Mouse (Mus musculus) liver, adult (tissue): ENCODE measurements around the gene Rspo4.

ENCODE experiments used
- GATA4 ChIP-seq: IDR thresholded peaks from 2 replicates; pipeline ENCODE4 v1.6.1; 2014; ENCODE audit warnings: mild to moderate bottlenecking, low read length; ENCODE audit not compliant: insufficient replicate concordance

Gene Rspo4

DNA sequence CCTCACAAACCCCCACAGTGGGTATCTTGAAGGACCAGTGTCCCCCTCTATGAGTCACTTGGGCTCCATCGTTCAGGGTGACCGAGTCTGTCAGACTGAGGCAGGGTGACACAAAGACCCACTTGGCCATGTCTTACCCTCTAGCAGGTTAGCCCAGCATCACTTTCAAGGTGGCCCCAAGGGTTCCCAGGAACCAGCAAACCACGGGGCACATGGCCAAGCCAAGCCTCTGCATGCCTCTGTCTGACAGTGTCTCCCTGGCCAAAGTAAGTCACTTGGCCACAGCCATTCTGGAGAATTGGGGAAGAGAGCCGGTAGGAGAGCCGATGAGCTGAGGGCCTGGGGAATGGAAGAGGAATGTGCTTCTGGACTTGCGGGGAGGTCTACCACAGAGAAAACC is 60.5 kb downstream of the Rspo4 start:
- TF ChIP-seq GATA4 = no peak

DNA sequence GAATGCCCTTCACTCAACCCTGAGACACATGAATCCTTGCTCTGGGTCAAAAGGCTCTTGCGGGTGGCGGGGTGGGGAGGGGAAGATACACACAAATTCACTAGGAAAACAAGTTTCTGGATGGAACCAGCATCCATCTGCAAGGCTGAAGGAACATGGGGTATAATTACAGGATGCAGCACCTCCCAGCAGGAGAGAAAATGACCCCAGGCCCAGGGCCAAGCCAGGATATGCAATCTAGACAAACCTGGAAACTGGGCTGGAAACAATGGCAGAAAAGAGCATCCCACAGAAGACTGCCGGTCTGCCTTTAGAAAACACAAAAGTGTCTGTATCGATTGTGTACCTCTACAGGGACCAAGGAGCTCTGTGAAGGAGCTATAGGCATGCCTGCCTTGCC is 61.2 kb downstream of the Rspo4 start:
- TF ChIP-seq GATA4 = no peak

DNA sequence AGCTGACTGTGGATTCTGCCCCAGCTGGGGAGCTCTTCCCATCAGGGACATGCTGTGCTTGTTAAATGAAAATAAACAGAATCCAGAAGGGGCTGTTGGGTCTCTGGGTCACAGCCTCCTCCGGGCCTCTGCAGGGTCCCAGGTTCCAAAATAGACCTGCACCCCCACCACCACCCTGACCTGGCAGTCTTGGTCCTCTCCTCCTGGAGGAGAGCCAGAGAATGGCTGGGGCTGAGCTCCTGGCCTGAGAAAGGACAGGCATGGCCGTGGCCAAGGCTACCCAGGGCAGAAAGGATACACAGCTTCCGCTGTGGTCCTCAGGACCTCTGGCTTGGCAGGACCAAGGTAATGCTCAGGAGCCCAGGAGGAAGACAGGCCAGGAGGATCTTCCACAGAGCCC is 61.9 kb downstream of the Rspo4 start:
- TF ChIP-seq GATA4 = no peak

DNA sequence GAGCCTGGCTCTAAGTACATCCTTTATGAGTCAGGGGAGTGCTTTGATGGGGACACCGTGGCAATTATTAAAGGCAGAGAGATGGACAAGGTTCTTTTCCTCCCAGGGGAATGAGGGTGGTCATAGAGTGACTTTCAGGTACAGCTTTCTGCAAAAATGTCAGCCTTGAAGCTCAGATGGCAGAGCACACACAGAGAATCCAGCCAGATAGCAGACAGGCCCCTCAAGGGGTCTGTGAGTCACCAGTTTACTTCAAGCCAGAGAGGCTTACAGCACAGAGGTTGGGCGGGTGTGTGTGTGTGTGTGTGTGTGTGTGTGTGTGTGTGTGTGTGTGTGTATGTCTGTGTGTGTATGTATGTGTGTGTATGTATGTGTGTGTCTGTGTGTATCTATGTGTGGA is 64.3 kb downstream of the Rspo4 start:
- no peak for TF ChIP-seq GATA4

DNA sequence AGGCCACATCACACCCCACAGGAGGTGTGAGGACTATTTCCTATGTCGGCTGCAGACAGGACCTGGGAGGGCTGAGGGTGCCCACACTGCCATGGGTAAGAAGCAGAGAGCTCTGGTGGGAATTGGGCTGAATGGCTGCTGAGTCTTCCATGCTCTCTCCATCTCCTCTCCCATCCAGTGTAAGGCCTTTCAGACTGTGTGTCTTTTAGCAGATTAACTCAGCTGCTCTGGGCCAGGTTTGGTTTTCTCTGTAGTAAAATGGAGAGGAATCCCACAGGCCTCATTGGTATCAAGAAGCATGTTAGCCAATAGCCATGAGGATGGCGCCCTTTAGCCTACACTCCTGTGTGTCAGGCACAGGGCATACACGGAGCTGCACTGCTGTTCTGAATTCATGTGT is 66.7 kb downstream of the Rspo4 start:
- no peak for TF ChIP-seq GATA4

DNA sequence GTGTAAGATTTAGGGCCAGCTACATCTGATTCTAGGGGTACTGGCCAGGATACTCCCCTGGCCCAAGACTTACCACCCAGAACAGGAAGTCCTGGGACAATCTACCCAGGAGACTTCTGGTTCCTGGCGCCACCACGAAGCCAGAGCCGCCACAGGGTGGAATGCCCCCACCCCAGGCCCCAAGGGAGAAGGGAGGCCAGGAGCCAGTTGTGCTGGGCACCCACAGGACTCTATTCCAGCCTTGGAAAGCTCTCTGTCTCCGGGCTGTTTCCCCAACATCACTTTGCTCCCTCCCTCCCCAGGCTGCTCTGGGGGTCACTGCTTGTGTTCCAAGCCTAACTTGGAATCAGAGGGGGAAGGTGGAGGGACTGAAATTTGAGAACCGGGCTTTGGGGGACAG is 67.8 kb downstream of the Rspo4 start:
- no peak for TF ChIP-seq GATA4

DNA sequence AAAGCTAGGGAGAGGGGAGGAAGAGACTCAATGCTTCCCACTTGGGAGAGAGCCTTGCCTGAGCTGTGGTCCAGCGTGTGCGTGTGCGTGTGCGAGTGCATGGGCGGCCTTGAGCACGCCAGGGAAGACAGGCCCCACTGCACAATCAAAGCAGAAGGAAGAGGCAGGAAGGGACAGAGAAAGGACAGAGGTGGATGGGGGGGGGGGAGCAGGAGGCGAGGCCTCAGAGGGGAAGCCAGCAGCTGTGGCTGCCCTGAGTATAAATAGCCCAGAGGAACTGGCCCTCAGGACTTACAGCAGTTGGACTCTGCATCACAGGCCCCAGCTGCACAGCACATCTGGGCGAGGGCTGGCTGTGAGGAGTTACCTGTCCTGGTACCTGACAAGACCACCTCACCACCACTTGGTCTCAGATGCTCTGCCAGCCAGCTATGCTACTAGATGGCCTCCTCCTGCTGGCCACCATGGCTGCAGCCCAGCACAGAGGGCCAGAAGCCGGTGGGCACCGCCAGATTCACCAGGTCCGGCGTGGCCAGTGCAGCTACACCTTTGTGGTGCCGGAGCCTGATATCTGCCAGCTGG is 68.3 kb downstream of the Rspo4 start, which contains the start of gene Angpt4:
Gene Angpt4 (plus strand): TSS at position 292 of the 582 bp plus-strand sequence.
- no peak for TF ChIP-seq GATA4

DNA sequence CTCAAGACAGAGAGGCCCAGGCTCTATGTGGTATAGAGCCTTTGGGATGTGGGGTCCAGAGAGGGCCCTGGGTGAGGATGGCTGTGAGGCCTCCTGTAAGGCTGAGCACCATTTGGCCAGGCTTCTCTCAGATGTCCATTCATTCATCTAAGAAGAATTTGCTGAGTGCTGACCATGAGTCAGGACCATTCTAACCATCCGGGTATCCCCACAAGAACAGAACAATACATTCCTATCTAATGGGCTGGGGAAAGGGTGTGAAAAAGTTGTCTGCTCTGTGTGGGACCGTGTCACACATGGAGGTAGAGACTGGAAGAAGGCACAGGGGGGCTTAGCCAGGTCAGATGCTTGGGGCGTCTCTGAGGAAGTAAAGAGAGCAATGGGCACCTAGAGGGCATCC is 69.0 kb downstream of the Rspo4 start:
- TF ChIP-seq GATA4 = no peak

DNA sequence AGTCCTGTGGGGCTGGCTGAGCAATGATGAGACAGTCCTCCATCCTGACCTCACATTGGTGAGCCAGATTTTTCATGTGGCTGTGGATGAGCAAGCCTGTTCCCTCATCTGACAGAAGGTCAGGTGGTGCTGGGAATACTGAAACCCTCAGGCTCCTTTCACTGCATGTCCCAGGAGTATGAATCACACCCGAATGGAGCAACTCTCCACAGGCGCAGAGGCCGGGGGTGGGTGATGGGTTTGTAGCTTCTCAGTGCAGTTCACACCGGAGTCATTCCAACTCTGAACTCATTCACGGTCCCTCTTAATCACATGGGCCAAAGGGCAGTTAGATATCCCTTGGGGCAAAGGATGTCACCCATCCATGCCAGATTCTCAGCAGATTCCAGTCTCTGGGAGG is 71.4 kb downstream of the Rspo4 start:
- TF ChIP-seq GATA4 = no peak

DNA sequence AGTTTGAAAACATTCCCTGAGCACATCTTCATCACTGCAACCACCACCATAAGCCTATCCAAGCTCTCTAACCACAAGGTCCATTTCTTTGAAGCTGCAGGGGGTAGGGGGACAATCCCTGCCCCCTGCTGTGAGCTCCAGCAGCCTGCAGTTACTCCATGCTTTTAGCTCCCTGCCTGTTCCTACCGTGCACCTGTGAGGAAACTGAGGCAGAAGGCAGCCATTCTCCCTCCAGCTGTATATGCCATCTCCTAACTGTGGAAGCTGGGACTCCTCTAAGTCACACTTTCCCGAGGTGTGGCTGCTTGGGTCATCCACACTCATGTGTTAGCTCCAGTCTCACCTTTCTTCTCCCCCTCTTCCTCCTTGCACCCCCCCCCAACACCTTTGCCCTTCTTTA is 72.4 kb downstream of the Rspo4 start:
- TF ChIP-seq GATA4 = no peak

DNA sequence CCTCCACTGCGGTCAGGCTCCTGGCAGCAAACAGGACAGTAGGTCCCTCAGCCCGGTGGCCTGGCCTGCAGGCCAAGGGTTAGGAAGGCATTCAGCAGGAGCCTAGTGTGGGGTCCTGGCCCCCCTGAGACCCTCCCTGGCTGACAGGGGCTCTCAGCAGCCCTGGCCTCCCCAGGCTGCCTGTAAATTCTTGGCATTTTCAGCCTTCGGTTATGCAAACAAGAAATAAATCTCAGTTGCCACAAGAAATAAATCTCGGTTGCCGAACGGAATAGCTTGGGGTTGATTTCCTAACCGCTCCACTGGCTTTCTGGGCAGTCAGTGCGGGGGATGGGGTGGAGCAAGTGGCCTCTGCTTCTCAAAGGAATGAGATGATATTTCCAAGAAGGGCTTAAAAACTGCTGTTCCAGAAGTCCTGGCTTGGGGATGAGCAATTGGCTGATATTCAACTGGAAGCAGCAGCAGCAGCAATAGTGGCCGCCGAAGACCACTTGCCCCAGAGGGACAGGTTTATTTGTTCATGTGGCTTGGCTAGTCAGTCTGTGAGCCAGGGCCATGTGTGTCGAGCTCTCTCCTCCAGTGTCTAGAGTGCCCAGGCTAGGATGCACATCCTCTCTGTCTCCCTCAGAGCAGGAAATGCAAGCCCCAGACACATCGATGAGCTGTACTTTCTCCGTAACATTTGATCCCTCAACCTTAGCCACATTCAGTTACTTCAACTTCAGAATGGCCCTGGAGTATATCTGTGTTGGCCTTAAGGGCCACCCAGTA is 73.5 kb downstream of the Rspo4 start:
- no peak for TF ChIP-seq GATA4

DNA sequence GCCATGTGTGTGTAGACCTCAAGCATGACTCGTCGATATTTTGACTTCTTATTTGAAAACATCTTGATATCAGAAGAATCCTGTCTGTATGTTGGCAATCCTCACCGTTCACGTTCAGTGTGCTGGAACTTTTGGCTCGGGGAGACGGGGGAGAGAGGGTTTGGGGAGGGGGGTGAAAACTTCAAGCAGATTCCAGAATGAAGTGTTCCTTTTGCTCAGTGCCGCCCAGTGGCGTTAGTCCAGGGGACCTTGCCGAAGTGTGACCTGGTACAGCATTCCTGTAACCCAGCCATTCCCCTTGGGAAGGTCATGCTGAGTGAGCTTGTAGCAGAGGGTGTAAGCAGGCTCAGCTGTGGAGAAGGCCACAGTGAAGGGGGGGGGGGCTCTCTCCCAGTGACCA is 76.4 kb downstream of the Rspo4 start:
- no peak for TF ChIP-seq GATA4

DNA sequence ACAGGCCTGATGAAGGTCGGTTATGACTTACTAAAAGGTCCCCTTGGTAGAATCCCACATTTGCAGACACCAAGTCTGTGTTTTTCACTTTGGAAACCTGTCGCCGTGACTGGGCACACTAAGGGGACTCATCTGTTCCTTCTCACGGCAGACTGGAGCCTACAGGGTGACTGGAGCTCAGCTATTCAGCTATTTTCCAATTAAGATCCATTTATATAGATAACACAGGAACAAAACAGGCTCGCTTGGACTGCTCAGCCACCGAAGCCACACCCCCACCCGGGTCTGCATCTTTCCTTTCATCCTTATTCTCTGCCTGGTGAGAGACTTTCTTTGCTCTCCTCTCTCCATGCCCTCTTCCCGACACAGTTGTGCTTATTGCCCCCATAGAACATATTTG is 78.3 kb downstream of the Rspo4 start:
- TF ChIP-seq GATA4 = no peak

DNA sequence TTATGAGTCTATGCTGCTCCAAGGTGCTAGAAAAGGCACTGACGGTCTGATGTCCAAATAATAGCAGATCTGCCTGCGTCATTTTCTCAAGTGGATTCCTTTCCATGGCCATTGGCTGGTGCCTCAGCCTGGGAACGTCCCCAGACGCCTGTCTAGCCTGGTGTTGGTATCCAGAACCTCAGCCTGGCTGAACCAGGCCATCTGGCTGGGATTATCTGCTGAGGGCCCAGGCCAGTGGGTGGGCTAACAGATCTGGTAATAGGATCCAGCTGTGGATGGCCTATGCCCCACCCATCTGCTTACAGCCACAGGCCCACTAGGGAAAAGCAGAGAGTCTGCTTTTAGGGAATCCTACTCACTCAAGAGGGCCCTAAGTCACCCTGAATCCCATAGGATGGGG is 78.9 kb downstream of the Rspo4 start:
- no peak for TF ChIP-seq GATA4
